Mouse (Mus musculus) neural tube, embryonic 13.5 days (tissue): ENCODE measurements around the gene Col18a1. TPM values are rescaled to one million over a fixed set of nuclear protein-coding genes. Genes with fewer than 3 reads are reported as not detected.

ENCODE experiments used
- ATAC-seq: fragments of 200-750 bp; cut with Nextera tagmentation; 2 replicates; pipeline ENCODE4 v1.8.0; 2017; ENCODE audit warnings: low read depth, mild to moderate bottlenecking, moderate TSS enrichment, moderate library complexity
- H3K27ac ChIP-seq: fragments of 300-500 bp; sonication (generic); replicated peaks from 2 replicates; pipeline ENCODE4 v1.5.1; 2015; ENCODE audit warnings: moderate library complexity, mild to moderate bottlenecking, inconsistent platforms
- H3K27me3 ChIP-seq: fragments of 300-500 bp; sonication (generic); 2 replicates; pipeline ENCODE4 v1.6.1; 2015; ENCODE audit warnings: mild to moderate bottlenecking, inconsistent platforms
- H3K36me3 ChIP-seq: fragments of 300-500 bp; sonication (generic); 2 replicates; pipeline ENCODE4 v1.6.1; 2015; ENCODE audit warnings: mild to moderate bottlenecking, inconsistent platforms
- H3K4me1 ChIP-seq: fragments of 300-500 bp; sonication (generic); replicated peaks from 2 replicates; pipeline ENCODE4 v1.6.1; 2015; ENCODE audit warnings: inconsistent platforms
- H3K4me2 ChIP-seq: fragments of 300-500 bp; sonication (generic); 2 replicates; pipeline ENCODE4 v1.6.1; 2015; ENCODE audit warnings: inconsistent platforms, mild to moderate bottlenecking, moderate library complexity
- H3K4me3 ChIP-seq: fragments of 300-500 bp; sonication (generic); 2 replicates; pipeline ENCODE4 v1.5.1; 2015; ENCODE audit warnings: mild to moderate bottlenecking, inconsistent platforms
- H3K9ac ChIP-seq: fragments of 300-500 bp; sonication (generic); 2 replicates; pipeline ENCODE4 v1.6.1; 2015; ENCODE audit warnings: moderate library complexity, mild to moderate bottlenecking, inconsistent platforms
- H3K9me3 ChIP-seq: fragments of 300-500 bp; sonication (generic); 2 replicates; pipeline ENCODE4 v1.6.1; 2016; ENCODE audit warnings: inconsistent platforms
- WGBS: fragments of 180-500 bp; shearing (Covaris S2); methylation state at CpG from one replicate; pipeline ENCODE4 v1.1.7; 2015; 5-methylcytosine and 5-hydroxymethylcytosine counted together
- polyA plus RNA-seq: library from polyadenylated mRNA; unstranded; fragments of >200 nt; fragmentation: Nextera tagmentation; extraction: Ambion mirVana; gene quantifications from 2 replicates; pipeline ENCODE4 v1.2.1, GENCODE M21; 2015

Col18a1 gene
- polyA plus RNA-seq, 1 experiment from 2014 or later: 64.2 TPM

DNA sequence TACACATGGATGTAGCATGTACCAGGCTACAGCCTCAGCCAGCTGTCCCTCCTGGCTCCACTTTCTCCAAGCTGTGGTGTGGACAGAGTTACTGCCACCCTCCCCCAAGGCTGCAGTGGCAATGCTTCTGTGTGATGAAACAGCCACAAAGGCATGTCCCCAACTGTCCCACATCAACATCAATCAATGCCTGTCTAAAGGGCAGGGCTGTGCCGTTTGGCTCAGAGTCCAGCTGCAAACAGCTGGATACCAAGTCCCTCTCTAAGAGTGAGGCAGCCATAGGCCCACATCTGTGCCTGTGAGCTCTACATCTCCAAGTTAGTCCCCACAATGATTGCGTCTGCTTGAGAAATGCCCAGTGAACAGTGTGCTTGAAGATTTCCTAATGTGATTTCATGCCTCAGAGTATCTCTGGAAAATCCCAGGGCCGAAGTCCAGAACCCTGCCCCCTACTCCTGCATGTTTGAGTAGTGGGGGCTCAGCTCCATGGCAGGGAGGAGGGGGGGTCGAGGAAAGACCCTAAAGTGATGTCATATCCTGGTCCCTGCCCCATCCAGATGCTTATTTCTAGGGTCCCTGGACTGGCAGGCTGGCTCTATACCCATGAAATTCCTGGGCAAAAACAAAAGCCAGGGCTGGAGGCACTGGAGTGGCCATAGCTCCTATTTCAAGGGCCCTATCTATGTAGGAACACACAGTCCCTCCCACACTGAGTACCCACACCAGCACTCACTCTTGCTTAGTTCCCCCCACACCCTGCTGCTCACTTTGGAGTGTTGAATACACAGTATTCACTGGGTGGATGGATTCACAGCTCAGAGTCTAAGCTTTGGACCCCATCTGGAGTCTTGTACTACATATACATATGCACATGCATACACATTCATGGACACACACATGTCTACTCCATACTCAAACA lies 49.6 kb downstream of the Col18a1 start:
- Histone ChIP-seq H3K27me3 (no peaks in the 10 kb centered on the region), H3K4me2 (no peak overlapping the region), H3K4me3 (no peak overlapping the region), H3K36me3 (no peaks in the 10 kb centered on the region), H3K9me3 (no peaks in the 10 kb centered on the region), H3K27ac (0 out of 2 replicates have a peak overlapping the region, but pooled peaks have one; percentile 0), H3K9ac (no peak overlapping the region), H3K4me1 (0 out of 2 replicates have a peak, but pooled peaks cover 9% of the 10 kb centered on the region)
- ATAC-seq: 0 out of 2 replicates have a peak, but pooled peaks have one; percentile 36
- WGBS: 17% methylated on average over 4 of the region's 4 CpGs

DNA sequence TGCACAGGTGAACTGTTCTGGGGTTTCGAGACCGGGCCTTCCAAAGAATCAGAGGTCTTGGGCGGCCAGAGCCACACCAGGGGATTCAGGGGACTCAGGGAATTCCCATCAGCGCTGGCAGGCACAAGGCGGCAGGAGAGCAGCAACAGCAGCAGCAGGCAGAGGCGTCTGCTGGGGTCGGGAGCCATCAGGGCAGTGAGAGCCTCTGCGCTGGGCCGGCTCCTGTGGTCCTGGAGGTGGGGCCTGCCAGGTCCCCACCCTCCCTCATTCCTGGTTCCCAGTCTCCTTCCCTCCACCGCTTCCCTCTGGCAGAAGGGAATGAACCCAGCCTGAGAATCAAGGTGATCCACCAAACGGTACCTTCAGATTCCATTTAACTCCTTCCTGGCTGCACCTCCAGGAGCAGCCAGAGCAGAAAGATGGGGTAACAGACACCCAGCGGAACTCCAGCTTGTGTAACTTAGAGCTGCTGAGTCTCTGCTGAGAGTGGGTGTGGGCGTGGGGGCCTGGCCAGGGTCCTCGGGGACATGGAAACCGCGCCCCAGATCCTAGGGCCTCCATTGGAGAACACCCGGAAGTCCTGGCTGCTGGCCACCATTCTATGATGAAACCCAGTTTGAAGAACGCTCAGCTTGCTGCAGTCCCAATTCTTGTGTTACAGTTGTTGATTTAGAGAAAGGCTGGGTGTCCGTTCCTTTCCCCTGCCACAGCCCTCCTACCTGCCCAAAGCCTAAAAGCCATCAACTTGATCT lies 52.7 kb downstream of the Col18a1 start:
- 69% methylated on average over 19 of the region's 19 CpGs for WGBS
- Histone ChIP-seq H3K9ac (no peak overlapping the region), H3K4me3 (no peak overlapping the region), H3K4me1 (0 out of 2 replicates have a peak, but pooled peaks cover 9% of the 10 kb centered on the region), H3K27me3 (no peaks in the 10 kb centered on the region), H3K4me2 (no peak overlapping the region), H3K9me3 (no peaks in the 10 kb centered on the region), H3K27ac (no peak overlapping the region), H3K36me3 (no peaks in the 10 kb centered on the region)
- no peak for ATAC-seq

DNA sequence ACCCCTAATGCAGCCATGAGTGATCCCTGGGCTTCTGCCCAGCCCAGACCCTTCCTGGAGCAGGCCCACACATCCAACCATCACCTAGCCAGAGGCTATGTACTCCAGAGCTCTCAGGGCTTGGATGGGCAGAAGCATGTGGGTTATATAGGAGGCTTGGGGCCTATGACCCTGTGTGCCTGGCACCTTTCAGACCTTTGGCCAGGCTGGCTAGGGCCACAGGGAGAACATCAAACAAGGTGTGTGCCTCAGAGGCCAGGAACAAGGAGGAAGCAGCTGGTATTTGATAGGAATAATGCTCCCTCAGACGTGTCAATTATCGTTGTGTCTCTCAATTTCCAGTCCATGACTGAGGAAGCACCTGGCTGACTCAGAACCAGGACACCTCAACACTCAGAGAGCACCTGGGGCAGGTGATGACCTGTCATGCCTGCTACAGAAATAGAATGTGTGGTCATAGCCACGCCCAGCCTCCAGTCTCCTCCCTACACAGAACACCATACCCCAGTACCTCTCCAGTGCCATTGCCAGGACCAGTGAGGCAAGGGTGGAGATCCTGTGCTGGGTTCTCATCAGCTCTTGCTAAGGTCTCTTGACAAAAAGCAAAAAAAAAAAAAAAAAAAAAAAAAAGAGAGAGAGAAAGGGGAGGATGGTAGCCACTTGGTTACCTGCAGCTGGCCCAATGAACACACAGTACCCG lies 54.6 kb downstream of the Col18a1 start:
- Histone ChIP-seq H3K9me3 (no peaks in the 10 kb centered on the region), H3K9ac (no peak overlapping the region), H3K27ac (no peak overlapping the region), H3K4me1 (0 out of 2 replicates have a peak, but pooled peaks cover 6% of the 10 kb centered on the region), H3K4me2 (no peak overlapping the region), H3K4me3 (no peak overlapping the region), H3K27me3 (no peaks in the 10 kb centered on the region), H3K36me3 (no peaks in the 10 kb centered on the region)
- WGBS: 92% methylated on average over 4 of the region's 4 CpGs
- no peak for ATAC-seq

DNA sequence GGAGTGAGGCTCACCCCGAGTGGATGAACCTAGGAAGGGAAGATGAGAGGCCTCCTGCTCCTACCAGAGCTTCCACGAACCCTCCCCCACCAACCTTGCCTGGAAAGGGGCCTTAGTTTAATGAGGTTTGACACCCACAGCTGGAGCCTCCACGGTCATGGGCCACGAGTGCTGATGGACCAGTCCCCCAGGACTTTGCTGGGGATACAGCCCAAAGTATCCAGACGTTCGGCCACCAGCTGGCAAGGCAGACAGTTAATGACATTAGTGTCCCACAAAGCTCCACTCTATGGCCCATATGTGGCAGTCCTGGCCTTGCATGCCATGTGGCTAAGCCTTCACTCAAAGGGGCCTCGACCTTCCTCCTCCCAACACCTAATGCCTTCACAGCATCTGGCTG lies 55.5 kb downstream of the Col18a1 start:
- no peak overlapping the region for H3K4me2 ChIP-seq
- WGBS: 68% methylated on average over 7 of the region's 7 CpGs
- H3K9ac ChIP-seq: no peak overlapping the region
- H3K36me3 ChIP-seq: no peaks in the 10 kb centered on the region
- H3K27me3 ChIP-seq: no peaks in the 10 kb centered on the region
- no peaks in the 10 kb centered on the region for H3K4me1 ChIP-seq
- no peak for ATAC-seq
- no peak overlapping the region for H3K27ac ChIP-seq
- H3K9me3 ChIP-seq: no peaks in the 10 kb centered on the region
- no peak overlapping the region for H3K4me3 ChIP-seq

DNA sequence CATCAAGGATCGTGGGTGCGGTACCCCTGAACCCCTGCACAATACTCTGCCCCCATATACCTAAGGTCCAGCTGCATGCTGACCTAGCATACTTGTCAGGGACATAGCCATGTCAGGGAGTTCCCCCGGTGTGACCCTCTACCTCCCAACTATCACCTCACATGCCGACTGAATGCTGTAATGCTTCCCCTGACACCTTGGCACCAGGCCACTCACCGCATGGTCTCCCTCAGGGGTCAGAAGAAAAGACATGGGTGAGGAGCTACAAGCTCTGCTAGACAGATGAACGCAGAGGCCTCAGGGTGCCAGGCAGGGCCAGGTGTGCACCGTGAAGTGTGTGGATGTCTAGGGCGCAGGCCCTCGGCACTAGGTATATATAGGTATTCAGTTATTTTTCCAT lies 56.3 kb downstream of the Col18a1 start:
- Histone ChIP-seq H3K4me2 (no peak overlapping the region), H3K4me1 (no peaks in the 10 kb centered on the region)
- no peak for ATAC-seq

DNA sequence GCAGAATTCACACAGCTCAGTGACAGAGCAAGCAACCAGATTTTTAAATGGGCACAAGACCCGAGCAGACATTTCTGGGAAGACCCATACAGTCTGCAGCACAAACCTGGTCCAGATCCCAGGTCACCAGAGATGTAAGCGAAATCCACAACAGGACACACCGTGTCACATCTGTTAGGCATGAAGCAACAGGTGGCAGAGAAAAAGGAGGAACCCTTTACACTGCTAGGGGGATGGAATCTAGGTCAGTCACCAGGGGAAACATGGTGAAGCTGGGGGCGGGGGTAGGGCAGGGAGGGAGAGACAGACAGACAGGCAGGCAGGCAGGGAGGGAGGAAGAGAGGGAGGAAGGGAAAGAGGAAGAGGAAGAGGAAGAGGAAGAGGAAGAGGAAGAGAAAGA lies 58.2 kb downstream of the Col18a1 start:
- no peaks in the 10 kb centered on the region for H3K36me3 ChIP-seq
- no peak overlapping the region for H3K4me2 ChIP-seq
- H3K4me1 ChIP-seq: no peaks in the 10 kb centered on the region
- no peak overlapping the region for H3K9ac ChIP-seq
- no peak overlapping the region for H3K27ac ChIP-seq
- ATAC-seq: no peak
- 86% methylated on average over 4 of the region's 4 CpGs for WGBS
- no peaks in the 10 kb centered on the region for H3K9me3 ChIP-seq
- no peak overlapping the region for H3K4me3 ChIP-seq
- no peaks in the 10 kb centered on the region for H3K27me3 ChIP-seq

More for the DNA sequence above, 56.3 kb downstream of the Col18a1 start:
- 91% methylated on average over 9 of the region's 9 CpGs for WGBS
- H3K9ac ChIP-seq: no peak overlapping the region
- no peaks in the 10 kb centered on the region for H3K36me3 ChIP-seq
- no peaks in the 10 kb centered on the region for H3K27me3 ChIP-seq
- no peak overlapping the region for H3K4me3 ChIP-seq
- H3K27ac ChIP-seq: no peak overlapping the region
- no peaks in the 10 kb centered on the region for H3K9me3 ChIP-seq

DNA sequence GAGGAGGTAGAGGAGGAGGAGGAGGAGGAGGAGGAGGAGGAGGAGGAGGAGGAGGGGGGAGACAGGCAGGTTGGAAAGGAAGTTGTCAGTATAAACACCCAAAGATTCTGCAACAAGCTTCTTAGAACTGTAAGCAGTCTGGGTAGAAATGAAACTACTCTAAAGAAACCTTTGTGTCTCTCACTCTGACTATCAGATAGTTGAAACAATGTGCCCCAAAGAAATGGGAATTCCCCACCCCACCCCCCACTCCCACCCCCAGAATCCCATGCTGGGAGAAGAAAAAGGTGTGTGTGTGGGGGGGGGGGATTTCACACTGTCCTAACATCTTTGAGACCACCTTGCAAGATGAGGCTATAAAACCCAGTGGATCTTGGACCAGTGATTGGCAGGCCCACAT lies 62.0 kb downstream of the Col18a1 start:
- no peak overlapping the region for H3K4me2 ChIP-seq
- no peak for ATAC-seq
- H3K27me3 ChIP-seq: no peaks in the 10 kb centered on the region
- no peaks in the 10 kb centered on the region for H3K36me3 ChIP-seq
- H3K4me1 ChIP-seq: no peaks in the 10 kb centered on the region
- H3K4me3 ChIP-seq: no peak overlapping the region
- H3K9me3 ChIP-seq: no peaks in the 10 kb centered on the region
- no peak overlapping the region for H3K27ac ChIP-seq
- H3K9ac ChIP-seq: no peak overlapping the region

DNA sequence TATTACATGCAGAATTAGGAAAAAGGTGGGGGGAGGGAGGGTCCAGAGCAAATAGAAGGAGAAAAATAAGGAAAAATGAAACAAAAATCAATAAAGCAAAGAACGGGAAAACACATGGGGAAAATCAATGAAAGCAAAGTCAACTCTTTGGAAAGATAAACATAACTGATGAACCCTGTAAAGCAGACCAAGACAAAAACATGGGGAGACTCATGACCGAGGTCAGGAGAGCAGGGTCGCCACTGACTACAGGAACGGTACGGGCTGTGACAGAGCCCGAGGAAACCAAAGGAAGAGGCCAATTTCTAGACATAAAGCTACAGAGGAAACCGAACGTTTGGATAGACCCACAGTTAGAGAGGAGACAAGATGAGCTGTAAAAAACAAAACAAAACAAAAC lies 62.7 kb downstream of the Col18a1 start:
- WGBS: 62% methylated on average over 8 of the region's 8 CpGs
- no peaks in the 10 kb centered on the region for H3K9me3 ChIP-seq
- H3K27ac ChIP-seq: no peak overlapping the region
- ATAC-seq: no peak
- H3K27me3 ChIP-seq: no peaks in the 10 kb centered on the region
- H3K4me1 ChIP-seq: no peaks in the 10 kb centered on the region
- no peak overlapping the region for H3K4me3 ChIP-seq
- no peaks in the 10 kb centered on the region for H3K36me3 ChIP-seq
- H3K4me2 ChIP-seq: no peak overlapping the region
- H3K9ac ChIP-seq: no peak overlapping the region

DNA sequence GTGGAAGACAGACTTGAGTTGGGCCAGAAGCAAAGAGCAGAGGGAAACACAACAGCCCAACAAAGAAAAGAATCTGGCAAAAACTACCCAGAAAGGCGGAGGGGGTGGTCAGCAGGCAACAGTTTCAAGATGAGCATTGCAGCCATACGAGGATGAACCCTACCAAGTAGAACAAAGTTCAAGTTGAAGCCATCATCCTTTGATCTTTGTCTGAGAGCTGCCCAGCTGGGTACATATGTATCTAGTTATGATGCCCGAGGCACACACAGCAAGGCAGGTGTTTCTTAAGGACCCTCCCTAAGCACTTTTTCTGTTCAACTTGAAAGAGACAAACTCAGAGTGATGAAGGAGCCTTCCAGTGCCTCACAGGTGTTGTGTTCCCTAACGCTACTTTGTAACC lies 66.6 kb downstream of the Col18a1 start:
- WGBS: 88% methylated on average over 4 of the region's 4 CpGs

DNA sequence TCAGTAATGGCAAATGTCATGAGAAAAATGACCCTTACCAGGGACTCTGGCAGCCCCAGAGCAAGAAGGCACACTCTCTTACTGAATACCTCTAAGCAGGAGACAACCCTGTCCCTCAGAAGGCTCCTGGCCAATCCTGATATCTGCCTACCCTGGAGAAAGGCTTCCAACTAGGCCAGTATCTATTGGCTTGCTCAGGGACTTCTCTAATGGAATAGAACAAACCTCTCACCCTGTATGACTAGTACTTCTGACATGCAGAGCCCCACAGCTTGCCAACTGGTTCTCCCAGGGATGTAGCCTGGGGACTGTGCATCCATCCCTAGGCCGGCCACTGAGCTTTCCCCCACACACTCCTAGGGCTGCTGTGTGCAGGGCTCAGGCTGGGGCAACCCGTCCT lies 67.7 kb downstream of the Col18a1 start:
- no peak overlapping the region for H3K9ac ChIP-seq
- ATAC-seq: no peak
- H3K4me3 ChIP-seq: no peak overlapping the region
- H3K4me1 ChIP-seq: peaks cover 8% of the 10 kb centered on the region
- H3K4me2 ChIP-seq: no peak overlapping the region
- no peaks in the 10 kb centered on the region for H3K27me3 ChIP-seq
- 98% methylated on average over 2 of the region's 2 CpGs for WGBS
- H3K27ac ChIP-seq: no peak overlapping the region
- no peaks in the 10 kb centered on the region for H3K9me3 ChIP-seq
- no peaks in the 10 kb centered on the region for H3K36me3 ChIP-seq

More for the DNA sequence above, 66.6 kb downstream of the Col18a1 start:
- Histone ChIP-seq H3K27me3 (no peaks in the 10 kb centered on the region), H3K4me1 (peaks cover 8% of the 10 kb centered on the region), H3K9ac (no peak overlapping the region), H3K27ac (no peak overlapping the region), H3K9me3 (no peaks in the 10 kb centered on the region), H3K4me2 (no peak overlapping the region), H3K4me3 (no peak overlapping the region), H3K36me3 (no peaks in the 10 kb centered on the region)
- ATAC-seq: no peak

DNA sequence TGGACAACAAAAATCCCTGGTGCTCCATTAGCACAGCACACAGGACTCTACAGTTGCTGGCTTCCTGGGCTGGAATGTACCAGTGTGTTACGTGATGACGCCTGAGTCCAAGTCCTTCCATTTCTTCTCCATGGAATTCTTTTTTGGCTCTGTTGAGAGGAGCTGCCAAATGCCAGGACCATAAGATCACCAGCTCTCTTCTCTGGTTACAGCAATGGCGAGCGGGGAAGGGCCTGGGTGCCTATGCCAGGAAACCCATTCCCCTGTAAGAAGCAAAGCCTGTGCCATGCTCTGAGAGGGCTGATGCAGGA lies 68.5 kb downstream of the Col18a1 start:
- Histone ChIP-seq H3K27me3 (no peaks in the 10 kb centered on the region), H3K4me1 (peaks cover 8% of the 10 kb centered on the region), H3K9me3 (peaks cover 6% of the 10 kb centered on the region; the same call in 1 of the 2 replicates), H3K27ac (no peak overlapping the region), H3K36me3 (peaks cover 3% of the 10 kb centered on the region; the same call in 1 of the 2 replicates), H3K4me3 (no peak overlapping the region), H3K9ac (no peak overlapping the region), H3K4me2 (no peak overlapping the region)
- ATAC-seq: no peak
- WGBS: 88% methylated on average over 4 of the region's 4 CpGs
